ENCODE assay signal across 10 mouse cellular contexts in the genomic region with DNA sequence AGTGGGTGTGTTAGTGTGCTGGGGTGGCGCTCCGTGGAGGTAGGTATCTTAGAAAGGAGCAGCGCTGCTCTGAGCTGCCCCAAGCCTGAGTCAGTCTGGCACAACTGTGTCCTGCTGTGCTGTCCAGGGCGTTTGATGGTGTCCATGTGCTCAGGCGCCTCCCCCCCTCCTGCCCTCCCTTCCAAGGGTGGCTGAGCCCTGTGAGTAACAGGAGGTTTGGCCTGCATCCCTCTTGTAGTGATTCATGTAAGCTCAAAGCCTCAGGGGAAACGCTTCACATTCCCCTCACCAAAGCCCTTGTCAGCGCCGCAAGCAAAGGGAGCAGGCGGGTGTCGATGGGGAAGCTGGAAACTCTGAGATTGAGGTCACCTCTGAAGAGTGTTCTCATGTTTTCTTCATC. TPM values are rescaled to one million over a fixed set of nuclear protein-coding genes. Genes with fewer than 3 reads are reported as not detected.
A peak's percentile ranks its signal among the peaks of the same experiment; 100 is the strongest.
DNase-seq lines count a peak whose midpoint lies in the region; ATAC-seq and TF ChIP-seq lines count a peak whose summit lies in the region.
"Had no signal": no experiment of that assay in that cellular context is flagged by ENCODE, and none has a peak within 500 bp of the region (broad histone marks: within the 10 kb centered on the region; RNA-seq: fewer than 3 reads in every experiment).

No protein-coding gene starts in this region.

- H3K9me3 ChIP-seq in forebrain, embryonic 12.5 days, result no peaks in the 10 kb centered on the region
- H3K9me3 ChIP-seq in forebrain, postnatal 0 days (ENCODE audit: low read length), result no peaks in the 10 kb centered on the region
- H3K9me3 ChIP-seq: midbrain, embryonic 12.5 days had no signal

- no peak for TF ChIP-seq CTCF in forebrain, postnatal 0 days (IDR thresholded peaks at IDR 0.05; ENCODE audit: low read depth)

- WGBS in forebrain, embryonic 12.5 days, result 77% methylated on average over 10 of the region's 10 CpGs
- WGBS in forebrain, postnatal 0 days, result 67% methylated on average over 10 of the region's 10 CpGs

- H3K27ac ChIP-seq in forebrain, embryonic 12.5 days, result no peak overlapping the region
- no peak overlapping the region for H3K27ac ChIP-seq in forebrain, postnatal 0 days (ENCODE audit: low read depth, low read length)
- H3K27ac ChIP-seq: midbrain, embryonic 12.5 days had no signal

- peak overlapping the region; percentile 36; the same call in 1 of the 2 replicates for H3K9ac ChIP-seq in forebrain, embryonic 12.5 days
- H3K9ac ChIP-seq in forebrain, postnatal 0 days, result no peak overlapping the region
- H3K9ac ChIP-seq: midbrain, embryonic 12.5 days had no signal

- no peak overlapping the region for H3K4me3 ChIP-seq in forebrain, embryonic 12.5 days (replicated peaks)
- no peak overlapping the region for H3K4me3 ChIP-seq in forebrain, postnatal 0 days (ENCODE audit: low read depth, low read length)
- H3K4me3 ChIP-seq: midbrain, embryonic 12.5 days had no signal

- DNase-seq in forebrain, postnatal 0 days, result no peak
- DNase-seq in MN1 (ENCODE audit: low spot score), result peak; percentile 91
- DNase-seq in gastrocnemius, postnatal 14 days, result peak; percentile 73
- DNase-seq in kidney, postnatal 14 days, result peak; percentile 57
- no peak for DNase-seq in cerebellum, postnatal 25 days
- no peak for DNase-seq in cerebellum, adult 11-12 months

- intact Hi-C loops in gastrocnemius, postnatal 14 days (cut with DNase I; ENCODE audit: low total_unique reads), result no loop called here

- H3K36me3 ChIP-seq in forebrain, embryonic 12.5 days (replicated peaks), result peaks cover 59% of the 10 kb centered on the region
- peaks cover 23% of the 10 kb centered on the region for H3K36me3 ChIP-seq in forebrain, postnatal 0 days (ENCODE audit: insufficient read depth)

- peaks cover 15% of the 10 kb centered on the region for H3K4me1 ChIP-seq in forebrain, embryonic 12.5 days
- H3K4me1 ChIP-seq in forebrain, postnatal 0 days (ENCODE audit: insufficient read depth), result no peaks in the 10 kb centered on the region

- no peak overlapping the region for H3K4me2 ChIP-seq in forebrain, embryonic 12.5 days
- no peak overlapping the region for H3K4me2 ChIP-seq in forebrain, postnatal 0 days (ENCODE audit: low read depth)
- H3K4me2 ChIP-seq: midbrain, embryonic 12.5 days had no signal

- no peak for ATAC-seq in forebrain, embryonic 12.5 days (ENCODE audit: low FRiP score)
- no peak for ATAC-seq in forebrain, postnatal 0 days
- ATAC-seq in activated CD4-positive, CD25-positive, alpha-beta regulatory T cell, adult 4 months, result no peak
- ATAC-seq: CD4-positive, CD25-positive, alpha-beta regulatory T cell, adult 4 months had no signal

- no peaks in the 10 kb centered on the region for H3K27me3 ChIP-seq in forebrain, embryonic 12.5 days
- H3K27me3 ChIP-seq in forebrain, postnatal 0 days (ENCODE audit: insufficient read depth, low read length), result no peaks in the 10 kb centered on the region
- H3K27me3 ChIP-seq: midbrain, embryonic 12.5 days had no signal

RNA-seq across cellular contexts. Expression of a gene that starts 15.8 kb away (rescaled TPM):
- polyA plus RNA-seq in forebrain, embryonic 12.5 days (2016; fragmentation: Nextera tagmentation; extraction: Ambion mirVana), result 125 and 127 TPM in 2 replicates
- 28.5 and 52.1 TPM in 2 replicates for total RNA-seq in forebrain, postnatal 0 days (2014; rRNA removed)
- polyA plus RNA-seq in forebrain, postnatal 0 days (2015; fragmentation: Nextera tagmentation; extraction: Ambion mirVana), result 91.3 and 114 TPM in 2 replicates
- total RNA-seq in gastrocnemius, postnatal 14 days (2021), result 10 to 100 TPM; 25.7 to 33.3 TPM
- polyA plus RNA-seq in activated CD4-positive, CD25-positive, alpha-beta regulatory T cell, adult 4 months (2017; shearing (Covaris generic)), result 100 to 1,000 TPM; 163 to 165 TPM

RNA-seq across cellular contexts. Expression of a gene that starts 16.0 kb away (rescaled TPM):
- 73.8 and 74.7 TPM in 2 replicates for polyA plus RNA-seq in forebrain, embryonic 12.5 days (2016; fragmentation: Nextera tagmentation; extraction: Ambion mirVana)
- total RNA-seq in forebrain, postnatal 0 days (2014; rRNA removed), result 57.6 and 58.4 TPM in 2 replicates
- 31.0 and 41.0 TPM in 2 replicates for polyA plus RNA-seq in forebrain, postnatal 0 days (2015; fragmentation: Nextera tagmentation; extraction: Ambion mirVana)
- 1 to 10 TPM; 5.2 to 5.4 TPM for total RNA-seq in gastrocnemius, postnatal 14 days (2021)
- polyA plus RNA-seq in activated CD4-positive, CD25-positive, alpha-beta regulatory T cell, adult 4 months (2017; shearing (Covaris generic)), result 10 to 100 TPM; 19.7 to 24.1 TPM

RNA-seq across cellular contexts. Expression of a gene that starts 23.5 kb away (rescaled TPM):
- 48.3 and 48.5 TPM in 2 replicates for polyA plus RNA-seq in forebrain, embryonic 12.5 days (2016; fragmentation: Nextera tagmentation; extraction: Ambion mirVana)
- 598 and 666 TPM in 2 replicates for total RNA-seq in forebrain, postnatal 0 days (2014; rRNA removed)
- polyA plus RNA-seq in forebrain, postnatal 0 days (2015; fragmentation: Nextera tagmentation; extraction: Ambion mirVana), result 681 and 697 TPM in 2 replicates
- 1 to 10 TPM; 1.5 to 1.9 TPM for total RNA-seq in gastrocnemius, postnatal 14 days (2021)
- not detected for polyA plus RNA-seq in activated CD4-positive, CD25-positive, alpha-beta regulatory T cell, adult 4 months (2017; shearing (Covaris generic))
- polyA plus RNA-seq: CD4-positive, CD25-positive, alpha-beta regulatory T cell, adult 4 months had no signal

RNA-seq across cellular contexts. Expression of a gene that starts 25.0 kb away (rescaled TPM):
- 132 and 145 TPM in 2 replicates for polyA plus RNA-seq in forebrain, embryonic 12.5 days (2016; fragmentation: Nextera tagmentation; extraction: Ambion mirVana)
- 97.7 and 102 TPM in 2 replicates for total RNA-seq in forebrain, postnatal 0 days (2014; rRNA removed)
- polyA plus RNA-seq in forebrain, postnatal 0 days (2015; fragmentation: Nextera tagmentation; extraction: Ambion mirVana), result 137 and 139 TPM in 2 replicates
- total RNA-seq in gastrocnemius, postnatal 14 days (2021), result 10 to 100 TPM; 25.0 to 26.9 TPM
- polyA plus RNA-seq in activated CD4-positive, CD25-positive, alpha-beta regulatory T cell, adult 4 months (2017; shearing (Covaris generic)), result 100 to 1,000 TPM in 1 of 2 experiments, 10 to 100 TPM in 1; 78.1 to 110 TPM

RNA-seq across cellular contexts. Expression of a gene that starts 29.3 kb away (rescaled TPM):
- polyA plus RNA-seq in forebrain, embryonic 12.5 days (2016; fragmentation: Nextera tagmentation; extraction: Ambion mirVana), result 9.1 and 9.2 TPM in 2 replicates
- 7.2 and 13.2 TPM in 2 replicates for total RNA-seq in forebrain, postnatal 0 days (2014; rRNA removed)
- 11.2 and 12.7 TPM in 2 replicates for polyA plus RNA-seq in forebrain, postnatal 0 days (2015; fragmentation: Nextera tagmentation; extraction: Ambion mirVana)
- 1 to 10 TPM; 5.4 to 6.2 TPM for total RNA-seq in gastrocnemius, postnatal 14 days (2021)
- polyA plus RNA-seq in activated CD4-positive, CD25-positive, alpha-beta regulatory T cell, adult 4 months (2017; shearing (Covaris generic)), result 10 to 100 TPM; 17.0 to 20.9 TPM

Comparison
In these comparisons a context has a peak if more than half of its experiments do, and no peak if none do; other contexts are left out.
1. DNase-seq: peak in MN1 (single experiment), gastrocnemius, postnatal 14 days (single experiment) and kidney, postnatal 14 days (single experiment); none in forebrain, postnatal 0 days (single experiment), cerebellum, postnatal 25 days (0 of 2) and cerebellum, adult 11-12 months (single experiment).
2. RNA of a gene that starts 23.5 kb away (polyA plus RNA-seq): 681 to 697 TPM in forebrain, postnatal 0 days and 48.3 to 48.5 TPM in forebrain, embryonic 12.5 days; not detected in activated CD4-positive, CD25-positive, alpha-beta regulatory T cell, adult 4 months; every median in the first group is over 10 times any median in the second.